Mouse (Mus musculus) midbrain, embryonic 10.5 days (tissue): ENCODE results near the gene Gtf2ird1. TPM values are rescaled to one million over a fixed set of nuclear protein-coding genes. Genes with fewer than 3 reads are reported as not detected.
"Not testable (repeated sequence)": the region's sequence is repeated elsewhere in the genome, so short reads cannot be mapped to it uniquely, and the experiment has no call there.

ENCODE experiments used
- DNase-seq: peaks from one replicate; pipeline ENCODE4 v3.0.0-alpha.2; 2017; ENCODE audit warnings: low spot score
- H3K27ac ChIP-seq: fragments of 300-500 bp; sonication (generic); replicated peaks from 2 replicates; pipeline ENCODE4 v1.5.1; 2016; ENCODE audit warnings: mild to moderate bottlenecking
- H3K27me3 ChIP-seq: fragments of 300-500 bp; sonication (generic); 2 replicates; pipeline ENCODE4 v1.6.1; 2016; ENCODE audit warnings: low read depth, mild to moderate bottlenecking; ENCODE audit not compliant: poor library complexity, severe bottlenecking
- H3K36me3 ChIP-seq: fragments of 300-500 bp; sonication (generic); 2 replicates; pipeline ENCODE4 v1.6.1; 2016; ENCODE audit warnings: mild to moderate bottlenecking, moderate library complexity
- H3K4me1 ChIP-seq: fragments of 300-500 bp; sonication (generic); 2 replicates; pipeline ENCODE4 v1.6.1; 2016
- H3K4me3 ChIP-seq: fragments of 300-500 bp; sonication (generic); 2 replicates; pipeline ENCODE4 v1.5.1; 2016; ENCODE audit warnings: mild to moderate bottlenecking, moderate library complexity
- H3K9me3 ChIP-seq: fragments of 300-500 bp; sonication (generic); replicated peaks from 2 replicates; pipeline ENCODE4 v1.6.1; 2016; ENCODE audit warnings: mild to moderate bottlenecking
- WGBS: fragments of 180-500 bp; shearing (Covaris S2); methylation state at CpG from one replicate; pipeline ENCODE4 v1.1.7; 2016; 5-methylcytosine and 5-hydroxymethylcytosine counted together
- polyA plus RNA-seq: library from polyadenylated mRNA; unstranded; fragments of >200 nt; fragmentation: Nextera tagmentation; extraction: Ambion mirVana; gene quantifications from 2 replicates; pipeline ENCODE4 v1.2.1, GENCODE M21; 2016

Gene Gtf2ird1
- polyA plus RNA-seq, 1 experiment from 2014 or later, result 96.4 TPM

DNA sequence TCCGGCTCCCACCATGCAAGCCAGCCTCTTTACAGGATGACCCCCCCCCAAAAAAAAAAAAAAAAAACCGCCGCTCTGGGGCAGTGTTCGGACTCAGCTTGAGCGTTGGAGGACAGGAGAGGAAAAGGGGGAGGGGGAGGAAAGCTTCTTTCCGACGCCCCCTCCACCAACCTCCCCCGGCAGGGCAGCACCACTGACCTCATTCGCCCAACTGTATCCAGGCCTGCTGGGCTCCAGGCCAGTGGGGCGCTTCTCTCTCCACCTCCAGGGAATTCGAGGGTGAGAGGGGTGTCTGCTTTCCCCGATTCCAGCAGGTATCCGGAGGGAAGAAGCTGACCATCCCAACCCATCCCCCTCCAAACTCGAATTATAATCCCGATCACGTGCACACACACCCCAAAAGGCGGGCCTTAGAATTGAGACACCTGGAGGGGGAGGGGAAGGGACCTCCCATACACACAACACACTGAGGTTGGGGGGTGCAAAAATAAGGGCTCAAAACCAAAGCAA lies 547 bp downstream of the Gtf2ird1 start:
- H3K27ac ChIP-seq, result peak overlapping the region; percentile 98
- no peaks in the 10 kb centered on the region for H3K27me3 ChIP-seq
- H3K4me1 ChIP-seq, result peaks cover 30% of the 10 kb centered on the region
- 0% methylated on average over 17 of the region's 17 CpGs for WGBS
- peak overlapping the region; percentile 86 for H3K4me3 ChIP-seq
- peaks cover 37% of the 10 kb centered on the region for H3K36me3 ChIP-seq
- peak; percentile 69 for DNase-seq
- H3K9me3 ChIP-seq, result peaks cover 20% of the 10 kb centered on the region

DNA sequence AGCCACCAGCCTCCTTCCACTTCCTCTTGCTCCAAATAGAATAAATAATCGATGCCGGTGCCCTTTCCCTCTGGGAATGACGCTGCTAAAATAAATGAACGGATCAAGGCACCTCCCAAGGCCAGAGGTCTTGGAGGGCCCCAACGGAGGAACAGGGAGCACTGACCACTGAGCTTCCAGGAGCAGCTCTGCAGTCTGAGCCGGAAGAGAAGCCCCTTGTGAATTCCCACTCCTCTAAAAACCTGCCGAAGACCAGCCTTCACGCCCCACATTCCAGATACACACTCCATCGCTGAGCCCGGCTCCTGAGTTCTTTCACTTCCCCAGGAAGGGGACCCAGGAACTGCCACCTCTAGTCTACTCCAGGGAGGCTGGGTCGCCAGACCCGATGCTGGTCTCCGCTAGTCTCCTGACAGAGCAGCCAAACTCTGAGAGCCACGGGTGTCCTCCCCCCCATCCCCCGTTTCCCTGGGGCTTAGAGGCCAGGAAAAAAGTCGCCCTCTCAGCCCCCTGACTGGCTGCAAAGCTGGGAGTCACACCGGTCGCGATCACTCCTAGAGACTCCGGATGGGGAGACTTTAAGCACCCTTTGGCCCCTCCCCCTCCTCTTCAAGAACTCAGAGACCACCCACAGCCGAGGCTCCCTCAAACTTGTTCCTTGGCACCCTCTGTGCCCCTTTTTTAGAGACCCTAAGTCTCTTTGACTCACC lies 1.2 kb downstream of the Gtf2ird1 start:
- H3K27me3 ChIP-seq, result no peaks in the 10 kb centered on the region
- WGBS, result 4% methylated on average over 21 of the region's 21 CpGs

DNA sequence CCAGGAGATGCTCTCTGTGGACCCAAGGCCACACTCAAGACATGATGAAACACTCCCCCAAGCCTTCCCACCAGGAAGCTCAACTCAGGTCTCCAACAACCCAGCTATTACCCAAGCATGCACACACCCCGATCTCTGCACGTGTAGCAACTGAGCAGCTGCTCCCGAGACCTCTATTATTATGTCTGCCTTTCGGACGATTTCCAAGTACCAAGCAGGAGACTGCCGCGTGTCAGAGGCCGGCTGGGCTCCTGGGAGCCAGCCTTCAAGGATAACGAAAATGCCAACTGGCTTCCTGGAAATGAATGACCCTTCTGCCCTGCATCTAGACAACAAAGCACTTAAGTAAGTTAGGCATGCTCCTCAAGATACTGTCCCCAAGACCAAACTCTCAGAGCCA lies 2.1 kb downstream of the Gtf2ird1 start:
- no peak for DNase-seq
- Histone ChIP-seq H3K4me3 (peak overlapping the region; percentile 86), H3K27ac (peak overlapping the region; percentile 98), H3K27me3 (no peaks in the 10 kb centered on the region), H3K4me1 (peaks cover 30% of the 10 kb centered on the region), H3K36me3 (peaks cover 52% of the 10 kb centered on the region), H3K9me3 (peaks cover 26% of the 10 kb centered on the region)
- WGBS, result 78% methylated on average over 9 of the region's 9 CpGs

More for the DNA sequence above, 1.2 kb downstream of the Gtf2ird1 start:
- peaks cover 30% of the 10 kb centered on the region for H3K4me1 ChIP-seq
- H3K27ac ChIP-seq, result peak overlapping the region; percentile 98
- peak; percentile 63 for DNase-seq
- peaks cover 20% of the 10 kb centered on the region for H3K9me3 ChIP-seq
- H3K36me3 ChIP-seq, result peaks cover 43% of the 10 kb centered on the region
- peak overlapping the region; percentile 86 for H3K4me3 ChIP-seq

DNA sequence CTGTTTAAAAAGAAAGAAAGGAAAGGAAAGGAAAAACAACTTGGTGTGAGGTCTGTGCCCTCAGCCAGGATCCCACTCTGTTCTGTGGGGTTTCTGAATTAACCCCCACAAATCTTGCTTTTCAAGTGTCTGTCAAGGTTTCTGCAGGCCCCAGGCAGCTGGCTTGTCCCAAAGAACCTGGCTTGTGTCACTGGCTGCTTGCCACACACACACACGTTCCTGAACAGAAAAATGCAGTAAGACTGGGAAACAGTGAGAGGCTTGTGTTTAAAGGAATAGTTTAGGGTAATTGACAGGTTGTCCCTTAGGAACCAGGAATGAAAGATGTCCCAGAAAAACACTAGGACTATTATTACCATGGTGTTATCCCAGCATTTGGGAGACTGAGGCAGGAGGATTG lies 2.9 kb downstream of the Gtf2ird1 start:
- H3K27ac ChIP-seq, result no peak overlapping the region
- peaks cover 58% of the 10 kb centered on the region for H3K36me3 ChIP-seq
- H3K4me1 ChIP-seq, result peaks cover 30% of the 10 kb centered on the region
- H3K9me3 ChIP-seq, result peaks cover 26% of the 10 kb centered on the region
- peak overlapping the region; percentile 86; the same call in 1 of the 2 replicates for H3K4me3 ChIP-seq
- WGBS, result 77% methylated on average over 1 of the region's 1 CpGs
- no peak for DNase-seq
- H3K27me3 ChIP-seq, result no peaks in the 10 kb centered on the region

DNA sequence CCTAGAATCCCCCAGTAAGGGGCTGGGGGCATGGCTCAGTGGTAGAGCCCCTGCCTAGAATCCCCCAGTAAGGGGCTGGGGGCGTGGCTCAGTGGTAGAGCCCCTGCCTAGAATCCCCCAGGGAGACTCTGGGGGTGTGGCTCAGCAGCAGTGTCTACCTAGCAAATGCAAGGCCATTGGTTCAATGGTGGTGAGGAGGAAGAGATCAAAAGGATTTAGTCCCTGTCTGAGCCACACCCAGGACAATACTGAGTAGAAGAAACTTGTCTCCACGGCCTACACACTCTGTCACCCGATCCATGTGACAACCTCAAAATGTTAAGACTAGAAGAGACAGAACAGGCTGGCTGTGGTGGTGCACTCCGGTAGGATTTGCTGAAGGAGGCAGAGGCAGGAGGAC lies 9.8 kb downstream of the Gtf2ird1 start:
- not testable (repeated sequence) for H3K27ac ChIP-seq, H3K4me3 ChIP-seq, DNase-seq, H3K27me3 ChIP-seq, H3K4me1 ChIP-seq
- H3K36me3 ChIP-seq, result peaks cover 96% of the 10 kb centered on the region
- H3K9me3 ChIP-seq, result peaks cover 53% of the 10 kb centered on the region
- WGBS, result 93% methylated on average over 4 of the region's 4 CpGs

DNA sequence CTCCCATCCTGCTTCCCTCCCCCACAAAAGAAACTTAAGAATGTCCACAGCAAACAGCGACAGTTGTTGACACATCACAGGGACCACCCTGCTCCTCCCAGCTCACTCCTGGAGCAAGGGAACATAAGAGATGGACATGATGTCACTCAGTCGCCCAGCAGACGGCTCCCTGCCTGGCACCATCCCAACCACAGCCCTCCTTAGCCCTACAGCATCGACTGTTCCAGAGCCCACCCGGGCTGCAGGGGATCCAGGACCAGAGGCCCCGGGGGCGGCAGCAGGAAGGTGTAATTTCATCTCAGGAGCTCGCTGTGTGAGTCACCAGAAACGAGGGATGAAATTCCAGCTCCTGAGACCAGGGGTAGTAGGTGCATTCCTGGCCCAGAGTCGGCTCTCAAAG lies 10.6 kb downstream of the Gtf2ird1 start:
- 80% methylated on average over 10 of the region's 10 CpGs for WGBS
- Histone ChIP-seq H3K4me1 (peaks cover 10% of the 10 kb centered on the region), H3K27ac (no peak overlapping the region), H3K4me3 (no peak overlapping the region), H3K9me3 (peaks cover 52% of the 10 kb centered on the region), H3K27me3 (no peaks in the 10 kb centered on the region), H3K36me3 (peaks cover 96% of the 10 kb centered on the region)
- DNase-seq, result no peak

DNA sequence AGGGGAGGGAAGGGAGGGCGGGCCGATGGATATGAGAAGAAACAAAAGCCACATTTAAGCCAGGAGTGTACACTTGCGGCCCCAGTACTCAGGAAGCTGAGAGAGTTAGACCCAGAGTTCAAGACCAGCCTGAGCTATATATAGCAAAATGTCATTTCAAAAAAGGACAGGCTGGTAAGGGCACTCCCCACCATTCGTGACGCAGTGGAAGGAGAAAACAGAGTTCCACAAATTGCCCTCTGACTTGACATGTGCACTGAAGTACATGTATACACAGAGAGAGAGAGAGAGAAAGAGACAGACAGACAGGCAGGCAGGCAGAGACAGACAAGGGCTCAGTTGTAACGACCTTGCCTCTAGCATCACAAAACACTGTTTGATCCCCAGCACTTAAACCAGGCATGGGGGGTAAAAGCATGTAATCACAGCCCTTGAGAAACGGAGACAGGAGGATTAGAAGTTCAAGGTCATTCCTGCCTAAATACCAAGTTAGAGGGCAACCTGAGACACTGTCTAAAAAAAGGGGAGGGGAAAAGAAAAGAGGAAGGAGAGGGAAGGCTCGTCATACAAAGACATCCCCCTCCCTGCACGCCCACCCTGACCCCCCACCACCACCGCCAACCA lies 11.2 kb downstream of the Gtf2ird1 start:
- no peak overlapping the region for H3K27ac ChIP-seq
- H3K27me3 ChIP-seq, result no peaks in the 10 kb centered on the region
- peaks cover 96% of the 10 kb centered on the region for H3K36me3 ChIP-seq

DNA sequence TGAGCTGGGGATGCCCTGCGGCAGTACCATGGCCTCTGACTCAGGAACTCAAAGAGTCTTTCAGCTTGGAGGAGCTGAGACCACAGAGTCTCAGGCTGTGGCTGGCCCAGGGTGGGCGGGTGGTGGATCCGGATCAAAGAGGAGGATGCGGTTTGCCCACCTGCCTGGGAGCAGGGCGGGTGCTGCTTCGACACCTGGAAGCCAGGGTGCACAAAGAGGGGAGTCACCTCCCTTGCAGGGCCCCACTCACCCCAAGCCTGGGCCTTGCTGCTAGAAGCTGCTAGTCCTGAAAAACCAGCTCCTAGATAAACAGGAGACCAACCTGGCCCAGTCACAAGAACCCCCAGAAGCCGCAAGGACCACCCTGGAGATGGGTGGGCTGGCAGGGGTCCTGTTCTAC lies 12.0 kb downstream of the Gtf2ird1 start:
- Histone ChIP-seq H3K4me1 (peaks cover 10% of the 10 kb centered on the region), H3K27ac (no peak overlapping the region), H3K36me3 (peaks cover 96% of the 10 kb centered on the region), H3K27me3 (no peaks in the 10 kb centered on the region), H3K9me3 (peaks cover 60% of the 10 kb centered on the region), H3K4me3 (no peak overlapping the region)
- no peak for DNase-seq
- 98% methylated on average over 7 of the region's 7 CpGs for WGBS

More for the DNA sequence above, 11.2 kb downstream of the Gtf2ird1 start:
- Histone ChIP-seq H3K4me3 (no peak overlapping the region), H3K9me3 (peaks cover 57% of the 10 kb centered on the region), H3K4me1 (peaks cover 10% of the 10 kb centered on the region)
- DNase-seq, result no peak
- 88% methylated on average over 10 of the region's 10 CpGs for WGBS

DNA sequence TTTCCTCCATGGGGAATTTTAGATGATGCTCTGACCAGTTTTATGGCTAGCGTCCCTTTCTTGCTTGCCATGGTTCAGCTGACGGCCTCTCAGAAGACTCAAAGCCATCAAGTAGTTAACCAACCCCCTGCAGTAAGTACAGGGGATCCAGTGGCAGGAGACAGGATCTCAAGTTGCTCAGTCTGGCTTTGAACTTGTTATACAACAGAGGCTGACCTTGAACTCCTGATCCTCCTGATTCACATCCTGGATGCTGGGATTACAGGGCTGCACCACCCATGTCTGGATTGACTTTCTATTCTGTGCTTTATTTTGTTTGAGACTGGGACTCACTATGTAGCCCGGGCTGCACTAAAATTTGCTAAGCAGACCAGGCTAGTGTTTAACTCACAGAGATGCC lies 14.4 kb downstream of the Gtf2ird1 start:
- no peak for DNase-seq
- Histone ChIP-seq H3K4me1 (peaks cover 25% of the 10 kb centered on the region), H3K4me3 (no peak overlapping the region), H3K27ac (no peak overlapping the region), H3K9me3 (peaks cover 59% of the 10 kb centered on the region), H3K27me3 (no peaks in the 10 kb centered on the region), H3K36me3 (peaks cover 99% of the 10 kb centered on the region)
- 95% methylated on average over 3 of the region's 3 CpGs for WGBS

DNA sequence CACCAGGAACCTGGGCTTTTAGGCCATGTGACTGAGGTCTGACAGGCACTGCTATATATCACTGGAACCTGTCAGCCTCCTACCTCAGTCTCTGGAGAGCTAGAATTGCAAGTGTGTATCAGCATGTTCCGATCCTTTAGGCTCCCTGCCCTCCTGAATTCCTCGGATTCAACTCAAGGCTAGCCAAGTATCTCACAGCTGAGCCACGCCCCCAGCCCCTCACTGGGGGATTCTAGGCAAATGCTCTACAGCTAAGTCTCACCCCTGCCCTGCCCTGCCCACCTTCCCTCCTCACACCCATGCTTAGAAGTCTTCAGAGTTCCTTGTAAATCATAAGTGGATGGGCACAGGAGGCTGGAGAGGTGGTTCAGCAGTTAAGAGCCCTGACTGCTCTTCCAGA lies 15.4 kb downstream of the Gtf2ird1 start:
- peaks cover 54% of the 10 kb centered on the region for H3K9me3 ChIP-seq
- H3K4me3 ChIP-seq, result no peak overlapping the region
- H3K27ac ChIP-seq, result no peak overlapping the region
- 91% methylated on average over 3 of the region's 3 CpGs for WGBS
- H3K4me1 ChIP-seq, result peaks cover 34% of the 10 kb centered on the region
- H3K27me3 ChIP-seq, result no peaks in the 10 kb centered on the region
- no peak for DNase-seq
- peaks cover 89% of the 10 kb centered on the region for H3K36me3 ChIP-seq

DNA sequence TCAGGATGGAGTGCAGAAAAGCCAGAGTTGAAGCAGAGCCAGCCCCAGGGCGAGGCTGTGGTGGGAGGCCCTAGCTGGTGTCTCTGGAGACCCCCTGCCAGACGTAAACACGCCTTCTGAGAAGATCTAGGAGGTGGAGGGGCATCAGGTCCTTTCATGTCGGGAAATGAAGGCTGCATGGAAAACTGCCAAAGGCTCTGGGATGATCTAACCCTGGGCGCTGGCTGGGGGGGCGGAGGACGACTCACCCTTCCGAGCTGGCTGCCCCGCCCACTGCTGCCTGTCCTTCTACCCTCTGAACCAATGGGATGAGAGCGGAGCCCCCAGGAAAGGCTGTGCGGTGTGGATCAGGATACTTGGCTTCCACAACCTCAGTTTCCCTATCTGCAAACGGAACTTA lies 16.4 kb downstream of the Gtf2ird1 start:
- Histone ChIP-seq H3K27ac (no peak overlapping the region), H3K27me3 (no peaks in the 10 kb centered on the region), H3K4me3 (no peak overlapping the region), H3K36me3 (peaks cover 83% of the 10 kb centered on the region), H3K9me3 (peaks cover 51% of the 10 kb centered on the region), H3K4me1 (peaks cover 32% of the 10 kb centered on the region)
- 92% methylated on average over 12 of the region's 12 CpGs for WGBS
- DNase-seq, result no peak

DNA sequence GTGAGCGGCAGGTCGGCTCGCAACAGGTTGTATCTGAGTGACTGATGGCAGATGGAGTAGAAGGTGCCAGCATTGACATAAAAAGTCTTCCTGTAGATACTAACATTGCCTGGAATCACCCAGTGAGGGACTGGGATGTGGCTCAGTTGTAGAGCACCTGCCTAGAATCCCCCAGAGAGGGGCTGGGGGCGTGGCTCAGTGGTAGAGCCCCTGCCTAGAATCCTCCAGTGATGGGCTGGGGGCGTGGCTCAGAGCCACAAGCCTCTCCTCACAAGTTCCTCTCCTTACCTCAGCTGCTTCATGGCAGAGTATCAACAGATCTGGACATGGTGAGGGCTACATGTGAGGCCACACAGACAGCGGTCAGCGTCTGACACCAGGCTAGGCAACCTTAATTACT lies 17.0 kb downstream of the Gtf2ird1 start:
- 94% methylated on average over 7 of the region's 7 CpGs for WGBS
- H3K4me1 ChIP-seq, result peaks cover 32% of the 10 kb centered on the region
- no peak for DNase-seq
- H3K4me3 ChIP-seq, result no peak overlapping the region
- H3K27me3 ChIP-seq, result no peaks in the 10 kb centered on the region
- peaks cover 45% of the 10 kb centered on the region for H3K9me3 ChIP-seq
- H3K36me3 ChIP-seq, result peaks cover 81% of the 10 kb centered on the region
- no peak overlapping the region for H3K27ac ChIP-seq
